Mouse (Mus musculus) lung, adult 2 months (tissue): ENCODE measurements around the gene Lsmem1.

Source experiments
- CTCF ChIP-seq: fragments of 200-500 bp; IDR thresholded peaks from 2 replicates; pipeline ENCODE4 v1.5.1; 2011; ENCODE audit warnings: mild to moderate bottlenecking, low read length, control low read depth; ENCODE audit not compliant: insufficient read depth
- POLR2A ChIP-seq: fragments of 200-500 bp; IDR thresholded peaks from 2 replicates; pipeline ENCODE4 v1.6.1; 2011; ENCODE audit warnings: low read depth, mild to moderate bottlenecking, control low read depth, low read length, borderline replicate concordance; ENCODE audit errors: extremely low read depth

DNA sequence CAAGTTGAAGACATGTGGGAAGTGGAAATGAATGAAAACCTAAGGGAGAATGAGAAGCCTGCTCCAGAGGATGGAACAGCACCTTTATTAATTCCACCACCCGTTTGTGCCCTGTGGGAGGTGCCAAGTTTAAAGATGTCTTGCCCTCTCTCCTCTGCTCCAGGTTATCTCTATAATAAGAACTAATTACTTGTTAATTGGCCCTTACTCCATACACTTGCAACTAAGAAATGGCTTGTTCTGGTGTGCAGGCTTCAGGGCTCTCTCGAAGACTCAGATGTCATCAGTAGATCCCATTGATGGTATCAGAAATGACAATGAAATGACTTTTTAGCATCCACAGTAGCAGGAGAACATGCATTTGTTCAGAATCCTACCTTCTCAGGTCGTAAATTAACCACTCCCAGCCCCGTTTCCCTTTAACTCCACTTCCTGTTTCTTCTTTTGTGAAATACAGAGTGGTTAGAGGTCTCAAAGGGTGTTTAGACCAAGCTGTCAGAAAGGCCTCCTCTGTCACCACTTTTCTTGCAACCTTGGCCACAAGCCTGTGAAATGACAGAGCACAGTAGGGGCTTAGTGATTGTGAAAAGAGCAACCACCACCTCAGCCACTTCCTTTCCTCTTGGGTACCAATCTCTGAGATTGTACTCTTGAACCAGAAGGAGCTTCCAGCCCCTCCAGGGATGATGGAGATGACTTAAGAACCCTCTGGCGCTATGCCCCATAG is 49.3 kb upstream of the Lsmem1 start, which contains the start of gene Ifrd1:
- TF ChIP-seq CTCF = no peak
- no peak for TF ChIP-seq POLR2A
